Mouse (Mus musculus) lung, embryonic 14.5 days (tissue): ENCODE results near the gene Il12rb1. TPM values are rescaled to one million over a fixed set of nuclear protein-coding genes. Genes with fewer than 3 reads are reported as not detected.

Source experiments
- ATAC-seq: fragments of 200-750 bp; cut with Nextera tagmentation; 2 replicates; pipeline ENCODE4 v1.8.0; 2017; ENCODE audit warnings: mild to moderate bottlenecking, moderate TSS enrichment, moderate library complexity; ENCODE audit not compliant: insufficient read depth
- DNase-seq: peaks from one replicate; pipeline ENCODE4 v3.0.0-alpha.2; 2015
- H3K27ac ChIP-seq: fragments of 300-500 bp; sonication (generic); 2 replicates; pipeline ENCODE4 v1.5.1; 2014; ENCODE audit warnings: low read depth, mild to moderate bottlenecking, moderate library complexity
- H3K27me3 ChIP-seq: fragments of 300-500 bp; sonication (generic); 2 replicates; pipeline ENCODE4 v1.6.1; 2014; ENCODE audit warnings: low read length, control low read depth; ENCODE audit not compliant: insufficient read depth
- H3K36me3 ChIP-seq: fragments of 300-500 bp; sonication (generic); 2 replicates; pipeline ENCODE4 v1.6.1; 2014; ENCODE audit warnings: control low read depth; ENCODE audit not compliant: insufficient read depth
- H3K4me1 ChIP-seq: fragments of 300-500 bp; sonication (generic); 2 replicates; pipeline ENCODE4 v1.6.1; 2014; ENCODE audit warnings: antibody characterized with exemption, control low read depth; ENCODE audit not compliant: insufficient read depth
- H3K4me2 ChIP-seq: fragments of 300-500 bp; sonication (generic); 2 replicates; pipeline ENCODE4 v1.6.1; 2014; ENCODE audit warnings: mild to moderate bottlenecking
- H3K4me3 ChIP-seq: fragments of 300-500 bp; sonication (generic); 2 replicates; pipeline ENCODE4 v1.5.1; 2014; ENCODE audit warnings: low read depth, low read length
- H3K9ac ChIP-seq: fragments of 300-500 bp; sonication (generic); 2 replicates; pipeline ENCODE4 v1.6.1; 2014
- H3K9me3 ChIP-seq: fragments of 300-500 bp; sonication (generic); 2 replicates; pipeline ENCODE4 v1.6.1; 2016; ENCODE audit warnings: low read depth, low read length, control low read depth
- CTCF ChIP-seq: IDR thresholded peaks from 2 replicates; pipeline ENCODE4 v1.5.1; 2016; ENCODE audit warnings: antibody characterized with exemption, low read depth
- WGBS: fragments of 180-500 bp; shearing (Covaris S2); extraction: QIAGEN DNeasy Blood & Tissue Kit; methylation state at CpG from one replicate; pipeline ENCODE4 v1.1.7; 2014; 5-methylcytosine and 5-hydroxymethylcytosine counted together
- polyA plus RNA-seq: library from polyadenylated mRNA; unstranded; fragments of >200 nt; fragmentation: Nextera tagmentation; extraction: Ambion mirVana; gene quantifications from 2 replicates; pipeline ENCODE4 v1.2.1, GENCODE M21; 2014

Il12rb1 gene
- polyA plus RNA-seq, 1 experiment from 2014 or later: 0.17 TPM

- H3K9me3 ChIP-seq: no peaks in the 10 kb centered on the region
- no peak for DNase-seq
- no peak overlapping the region for H3K9ac ChIP-seq
- TF ChIP-seq CTCF: no peak
- no peak overlapping the region for H3K4me3 ChIP-seq
- 82% methylated on average over 8 of the region's 8 CpGs for WGBS
- no peak overlapping the region for H3K4me2 ChIP-seq
- H3K36me3 ChIP-seq: no peaks in the 10 kb centered on the region
- H3K27me3 ChIP-seq: no peaks in the 10 kb centered on the region
- H3K27ac ChIP-seq: no peak overlapping the region
- no peak for ATAC-seq
- H3K4me1 ChIP-seq: no peaks in the 10 kb centered on the region
Measured at GRCm38 (mm10) chr8:70843941-70844340, 35.7 kb downstream of the Il12rb1 start.

- Histone ChIP-seq H3K9me3 (no peaks in the 10 kb centered on the region), H3K27me3 (no peaks in the 10 kb centered on the region), H3K27ac (no peak overlapping the region), H3K36me3 (no peaks in the 10 kb centered on the region), H3K4me2 (no peak overlapping the region), H3K4me3 (no peak overlapping the region), H3K9ac (no peak overlapping the region), H3K4me1 (no peaks in the 10 kb centered on the region)
- peak; percentile 91 for DNase-seq
- peak; percentile 98 for TF ChIP-seq CTCF
- WGBS: 1% methylated on average over 6 of the region's 6 CpGs
- peak; percentile 10; the same call in 1 of the 2 replicates for ATAC-seq
Measured at GRCm38 (mm10) chr8:70844523-70844922, 36.3 kb downstream of the Il12rb1 start.

GRCm38 (mm10) chr8:70845108-70845507, 36.9 kb downstream of the Il12rb1 start:
- H3K4me2 ChIP-seq: no peak overlapping the region
- H3K9ac ChIP-seq: no peak overlapping the region
- no peaks in the 10 kb centered on the region for H3K9me3 ChIP-seq
- H3K4me1 ChIP-seq: no peaks in the 10 kb centered on the region
- TF ChIP-seq CTCF: no peak
- no peaks in the 10 kb centered on the region for H3K27me3 ChIP-seq
- DNase-seq: no peak
- no peak for ATAC-seq
- H3K4me3 ChIP-seq: no peak overlapping the region
- WGBS: 39% methylated on average over 5 of the region's 5 CpGs
- no peaks in the 10 kb centered on the region for H3K36me3 ChIP-seq
- H3K27ac ChIP-seq: no peak overlapping the region

- DNase-seq (no peak), ATAC-seq (no peak)
- TF ChIP-seq CTCF: peak; percentile 24; the same call in 1 of the 2 replicates
- WGBS: 51% methylated on average over 15 of the region's 15 CpGs
- no peaks in the 10 kb centered on the region for H3K36me3 ChIP-seq
- H3K9ac ChIP-seq: no peak overlapping the region
- H3K9me3 ChIP-seq: no peaks in the 10 kb centered on the region
- no peak overlapping the region for H3K27ac ChIP-seq
- no peaks in the 10 kb centered on the region for H3K27me3 ChIP-seq
- H3K4me3 ChIP-seq: no peak overlapping the region
- H3K4me1 ChIP-seq: no peaks in the 10 kb centered on the region
- H3K4me2 ChIP-seq: no peak overlapping the region
Measured at GRCm38 (mm10) chr8:70846371-70847154, 38.3 kb downstream of the Il12rb1 start.

- no peak overlapping the region for H3K27ac ChIP-seq
- no peak for TF ChIP-seq CTCF
- no peak overlapping the region for H3K9ac ChIP-seq
- no peaks in the 10 kb centered on the region for H3K4me1 ChIP-seq
- H3K27me3 ChIP-seq: no peaks in the 10 kb centered on the region
- no peak overlapping the region for H3K4me2 ChIP-seq
- DNase-seq (no peak), ATAC-seq (no peak)
- H3K4me3 ChIP-seq: no peak overlapping the region
- no peaks in the 10 kb centered on the region for H3K9me3 ChIP-seq
- H3K36me3 ChIP-seq: no peaks in the 10 kb centered on the region
- WGBS: 83% methylated on average over 3 of the region's 3 CpGs
Measured at GRCm38 (mm10) chr8:70849333-70849990, 41.2 kb downstream of the Il12rb1 start.

GRCm38 (mm10) chr8:70850132-70850845, 42.0 kb downstream of the Il12rb1 start:
- no peak overlapping the region for H3K27ac ChIP-seq
- H3K4me3 ChIP-seq: no peak overlapping the region
- no peak overlapping the region for H3K9ac ChIP-seq
- ATAC-seq (no peak), DNase-seq (no peak)
- no peaks in the 10 kb centered on the region for H3K27me3 ChIP-seq
- WGBS: 68% methylated on average over 7 of the region's 7 CpGs
- H3K4me1 ChIP-seq: no peaks in the 10 kb centered on the region
- H3K36me3 ChIP-seq: no peaks in the 10 kb centered on the region
- H3K9me3 ChIP-seq: no peaks in the 10 kb centered on the region
- no peak overlapping the region for H3K4me2 ChIP-seq
- TF ChIP-seq CTCF: no peak

GRCm38 (mm10) chr8:70850947-70851346, 42.7 kb downstream of the Il12rb1 start:
- no peak overlapping the region for H3K27ac ChIP-seq
- no peak overlapping the region for H3K9ac ChIP-seq
- WGBS: 71% methylated on average over 4 of the region's 4 CpGs
- H3K4me3 ChIP-seq: no peak overlapping the region
- TF ChIP-seq CTCF: no peak
- DNase-seq: no peak
- no peaks in the 10 kb centered on the region for H3K4me1 ChIP-seq
- ATAC-seq: no peak
- H3K9me3 ChIP-seq: no peaks in the 10 kb centered on the region
- H3K36me3 ChIP-seq: no peaks in the 10 kb centered on the region
- H3K27me3 ChIP-seq: no peaks in the 10 kb centered on the region
- no peak overlapping the region for H3K4me2 ChIP-seq
